ENCODE assay signal across 28 mouse cellular contexts in the genomic region with DNA sequence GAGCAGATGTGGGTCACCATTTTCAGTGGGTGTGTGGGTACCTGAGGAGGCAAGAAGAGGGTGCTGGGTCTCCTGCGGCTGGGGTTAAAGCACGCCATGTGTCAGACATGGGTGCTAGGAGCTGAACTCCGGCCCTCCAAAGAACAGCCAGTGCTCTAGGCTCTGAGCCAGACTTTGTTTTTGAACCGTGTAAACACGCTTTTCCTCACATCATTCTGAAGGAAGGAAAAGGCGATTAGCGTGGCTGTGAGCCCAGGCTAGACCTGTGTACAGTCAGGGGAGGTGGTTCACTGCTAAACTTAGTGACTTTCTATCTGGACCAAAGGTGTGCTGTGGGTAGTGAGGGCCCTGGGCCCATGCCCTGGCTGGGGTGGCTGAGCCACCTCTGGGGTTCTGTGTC. TPM values are rescaled to one million over a fixed set of nuclear protein-coding genes. Genes with fewer than 3 reads are reported as not detected.
DNase-seq lines count a peak whose midpoint lies in the region; ATAC-seq lines count a peak whose summit lies in the region.
"Had no signal": no experiment of that assay in that cellular context is flagged by ENCODE, and none has a peak within 500 bp of the region (broad histone marks: within the 10 kb centered on the region; RNA-seq: fewer than 3 reads in every experiment).

No protein-coding gene starts in this region.

- ATAC-seq in hindbrain, embryonic 13.5 days (ENCODE audit: low FRiP score): no peak
- no peak for ATAC-seq in forebrain, embryonic 15.5 days (replicated peaks)
- ATAC-seq in midbrain, embryonic 14.5 days (ENCODE audit: low FRiP score, low TSS enrichment): no peak
- ATAC-seq: activated CD4-positive, CD25-positive, alpha-beta regulatory T cell, adult 4 months; forebrain, embryonic 16.5 days; hindbrain, embryonic 16.5 days had no signal

- H3K27me3 ChIP-seq in hindbrain, embryonic 10.5 days (ENCODE audit: insufficient read depth, poor library complexity, severe bottlenecking): no peaks in the 10 kb centered on the region
- H3K27me3 ChIP-seq in hindbrain, embryonic 13.5 days: 0 out of 2 replicates have a peak, but pooled peaks cover 10% of the 10 kb centered on the region
- H3K27me3 ChIP-seq in forebrain, embryonic 15.5 days: no peaks in the 10 kb centered on the region
- H3K27me3 ChIP-seq in midbrain, embryonic 14.5 days (ENCODE audit: control insufficient read depth, insufficient read depth, low read length): no peaks in the 10 kb centered on the region
- H3K27me3 ChIP-seq: embryonic facial prominence, embryonic 13.5 days; forebrain, embryonic 12.5 days; heart, embryonic 12.5 days; heart, embryonic 15.5 days; hindbrain, embryonic 12.5 days had no signal

- H3K4me1 ChIP-seq in hindbrain, embryonic 10.5 days (replicated peaks): peaks cover 21% of the 10 kb centered on the region
- no peaks in the 10 kb centered on the region for H3K4me1 ChIP-seq in hindbrain, embryonic 13.5 days (replicated peaks)
- H3K4me1 ChIP-seq in forebrain, embryonic 15.5 days: no peaks in the 10 kb centered on the region
- H3K4me1 ChIP-seq in midbrain, embryonic 14.5 days (ENCODE audit: control insufficient read depth, insufficient read depth, low read length): no peaks in the 10 kb centered on the region
- H3K4me1 ChIP-seq: embryonic facial prominence, embryonic 13.5 days; forebrain, embryonic 12.5 days; heart, embryonic 12.5 days; heart, embryonic 15.5 days; hindbrain, embryonic 12.5 days had no signal

- H3K4me2 ChIP-seq in hindbrain, embryonic 13.5 days: no peak overlapping the region
- no peak overlapping the region for H3K4me2 ChIP-seq in forebrain, embryonic 15.5 days (replicated peaks)
- H3K4me2 ChIP-seq in midbrain, embryonic 14.5 days (ENCODE audit: low read length): no peak overlapping the region
- H3K4me2 ChIP-seq: embryonic facial prominence, embryonic 13.5 days; forebrain, embryonic 12.5 days; heart, embryonic 12.5 days; heart, embryonic 15.5 days; hindbrain, embryonic 12.5 days had no signal

- no peak for DNase-seq in hindbrain, embryonic 10.5 days (ENCODE audit: low spot score)
- peak; percentile 74 for DNase-seq in lung, postnatal 10 days
- peak; percentile 79 for DNase-seq in lung, postnatal 36 days
- DNase-seq in thymus, postnatal 25 days: no peak
- no peak for DNase-seq in midbrain, embryonic 14.5 days
- DNase-seq: adrenal gland, adult 8-10 months; adrenal gland, postnatal 25 days; cerebellum, adult 11-12 months; cerebellum, adult 8-10 months; cerebellum, postnatal 10 days; cerebellum, postnatal 36 days; embryo, embryonic 11 days; gastrocnemius, postnatal 25 days; heart, adult 18-20 months; heart, postnatal 10 days; heart, postnatal 36 days had no signal

- no peaks in the 10 kb centered on the region for H3K9me3 ChIP-seq in hindbrain, embryonic 10.5 days
- H3K9me3 ChIP-seq in hindbrain, embryonic 13.5 days: no peaks in the 10 kb centered on the region
- no peaks in the 10 kb centered on the region for H3K9me3 ChIP-seq in forebrain, embryonic 15.5 days
- no peaks in the 10 kb centered on the region for H3K9me3 ChIP-seq in midbrain, embryonic 14.5 days (ENCODE audit: control insufficient read depth, low read length)
- H3K9me3 ChIP-seq: embryonic facial prominence, embryonic 10.5 days; embryonic facial prominence, embryonic 13.5 days; forebrain, embryonic 12.5 days; heart, embryonic 12.5 days; heart, embryonic 15.5 days; hindbrain, embryonic 12.5 days had no signal

- no peak overlapping the region for H3K4me3 ChIP-seq in hindbrain, embryonic 10.5 days
- H3K4me3 ChIP-seq in hindbrain, embryonic 13.5 days: no peak overlapping the region
- H3K4me3 ChIP-seq in forebrain, embryonic 15.5 days: no peak overlapping the region
- H3K4me3 ChIP-seq in midbrain, embryonic 14.5 days (replicated peaks; ENCODE audit: low read depth, low read length): no peak overlapping the region
- H3K4me3 ChIP-seq: embryonic facial prominence, embryonic 10.5 days; embryonic facial prominence, embryonic 13.5 days; erythroblast, embryonic 14.5 days; forebrain, embryonic 12.5 days; heart, embryonic 12.5 days; heart, embryonic 15.5 days; hindbrain, embryonic 12.5 days had no signal

- H3K27ac ChIP-seq in hindbrain, embryonic 10.5 days: peak overlapping the region; percentile 12; the same call in 1 of the 2 replicates
- H3K27ac ChIP-seq in hindbrain, embryonic 13.5 days: no peak overlapping the region
- H3K27ac ChIP-seq in forebrain, embryonic 15.5 days (replicated peaks): no peak overlapping the region
- H3K27ac ChIP-seq in midbrain, embryonic 14.5 days (replicated peaks; ENCODE audit: low read depth, low read length): no peak overlapping the region
- H3K27ac ChIP-seq: embryonic facial prominence, embryonic 10.5 days; embryonic facial prominence, embryonic 13.5 days; forebrain, embryonic 12.5 days; heart, embryonic 15.5 days; hindbrain, embryonic 12.5 days had no signal

- no peak overlapping the region for H3K9ac ChIP-seq in hindbrain, embryonic 13.5 days
- no peak overlapping the region for H3K9ac ChIP-seq in forebrain, embryonic 15.5 days (replicated peaks)
- H3K9ac ChIP-seq in midbrain, embryonic 14.5 days (replicated peaks; ENCODE audit: low read length): no peak overlapping the region
- H3K9ac ChIP-seq: embryonic facial prominence, embryonic 13.5 days; forebrain, embryonic 12.5 days; heart, embryonic 12.5 days; heart, embryonic 15.5 days; hindbrain, embryonic 12.5 days had no signal

- 0 out of 2 replicates have a peak, but pooled peaks cover 6% of the 10 kb centered on the region for H3K36me3 ChIP-seq in hindbrain, embryonic 10.5 days
- H3K36me3 ChIP-seq in hindbrain, embryonic 13.5 days: no peaks in the 10 kb centered on the region
- no peaks in the 10 kb centered on the region for H3K36me3 ChIP-seq in forebrain, embryonic 15.5 days
- H3K36me3 ChIP-seq in midbrain, embryonic 14.5 days (ENCODE audit: control insufficient read depth, insufficient read depth, low read length): no peaks in the 10 kb centered on the region
- H3K36me3 ChIP-seq: forebrain, embryonic 12.5 days; heart, embryonic 15.5 days; hindbrain, embryonic 12.5 days had no signal

- 93% methylated on average over 7 of the region's 7 CpGs for WGBS in hindbrain, embryonic 10.5 days
- 89% methylated on average over 7 of the region's 7 CpGs for WGBS in hindbrain, embryonic 13.5 days
- 84% methylated on average over 7 of the region's 7 CpGs for WGBS in forebrain, embryonic 15.5 days
- 91% methylated on average over 7 of the region's 7 CpGs for whole genome bisulfite sequencing in midbrain, embryonic 14.5 days

RNA-seq across cellular contexts. Expression of a gene that starts 23.6 kb away (rescaled TPM):
- polyA plus RNA-seq in hindbrain, embryonic 10.5 days (2016; fragmentation: Nextera tagmentation; extraction: Ambion mirVana): 395 and 442 TPM in 2 replicates
- 335 and 349 TPM in 2 replicates for polyA plus RNA-seq in hindbrain, embryonic 13.5 days (2015; fragmentation: Nextera tagmentation; extraction: Ambion mirVana)
- polyA plus RNA-seq in forebrain, embryonic 15.5 days (2015; fragmentation: Nextera tagmentation; extraction: Ambion mirVana): 278 and 295 TPM in 2 replicates
- 353 and 471 TPM in 2 replicates for polyA plus RNA-seq in midbrain, embryonic 14.5 days (2014; fragmentation: Nextera tagmentation; extraction: Ambion mirVana)

RNA-seq across cellular contexts. Expression of a gene that starts 53.0 kb away (rescaled TPM):
- 1.8 and 2.0 TPM in 2 replicates for polyA plus RNA-seq in hindbrain, embryonic 10.5 days (2016; fragmentation: Nextera tagmentation; extraction: Ambion mirVana)
- polyA plus RNA-seq in hindbrain, embryonic 13.5 days (2015; fragmentation: Nextera tagmentation; extraction: Ambion mirVana): 1.1 and 1.2 TPM in 2 replicates
- polyA plus RNA-seq in forebrain, embryonic 15.5 days (2015; fragmentation: Nextera tagmentation; extraction: Ambion mirVana): 0.43 and 0.46 TPM in 2 replicates
- 0.51 and 0.82 TPM in 2 replicates for polyA plus RNA-seq in midbrain, embryonic 14.5 days (2014; fragmentation: Nextera tagmentation; extraction: Ambion mirVana)

RNA-seq across cellular contexts. Expression of a gene that starts 57.5 kb away (rescaled TPM):
- polyA plus RNA-seq in hindbrain, embryonic 10.5 days (2016; fragmentation: Nextera tagmentation; extraction: Ambion mirVana): 0.06 and 0.31 TPM in 2 replicates
- polyA plus RNA-seq in hindbrain, embryonic 13.5 days (2015; fragmentation: Nextera tagmentation; extraction: Ambion mirVana): 0.45 and 0.58 TPM in 2 replicates
- 0.17 and 0.31 TPM in 2 replicates for polyA plus RNA-seq in forebrain, embryonic 15.5 days (2015; fragmentation: Nextera tagmentation; extraction: Ambion mirVana)
- 0.20 and 0.36 TPM in 2 replicates for polyA plus RNA-seq in midbrain, embryonic 14.5 days (2014; fragmentation: Nextera tagmentation; extraction: Ambion mirVana)
- polyA plus RNA-seq: activated CD4-positive, CD25-positive, alpha-beta regulatory T cell, adult 4 months; embryonic facial prominence, embryonic 10.5 days; erythroblast, embryonic 14.5 days; forebrain, embryonic 16.5 days had no signal

Comparison
In these comparisons a context has a peak if more than half of its experiments do, and no peak if none do; other contexts are left out.
1. DNase-seq: peak in lung, postnatal 10 days (single experiment) and lung, postnatal 36 days (single experiment); none in hindbrain, embryonic 10.5 days (single experiment), thymus, postnatal 25 days (single experiment) and midbrain, embryonic 14.5 days (single experiment).